Mouse (Mus musculus) left cerebral cortex, adult 8-10 months (tissue): Measurements from ENCODE around the gene Rere. TPM values are rescaled to one million over a fixed set of nuclear protein-coding genes. Genes with fewer than 3 reads are reported as not detected.
A peak's percentile ranks its signal among the peaks of the same experiment; 100 is the strongest.
"Not testable (repeated sequence)": the region's sequence is repeated elsewhere in the genome, so short reads cannot be mapped to it uniquely, and the experiment has no call there.

ENCODE experiments used
- DNase-seq, 2 experiments: peaks; one replicate each; pipeline ENCODE4 v3.0.0; 2022; ENCODE audit warnings: low spot score in 2 of 2
- total RNA-seq, 4 experiments: library from RNA; stranded (reverse); gene quantifications; 2 replicates each; pipeline ENCODE4 v1.2.4; 2022

Rere gene
- total RNA-seq, 4 experiments from 2014 or later: 86.6 to 105 (median 93.5) TPM

DNA sequence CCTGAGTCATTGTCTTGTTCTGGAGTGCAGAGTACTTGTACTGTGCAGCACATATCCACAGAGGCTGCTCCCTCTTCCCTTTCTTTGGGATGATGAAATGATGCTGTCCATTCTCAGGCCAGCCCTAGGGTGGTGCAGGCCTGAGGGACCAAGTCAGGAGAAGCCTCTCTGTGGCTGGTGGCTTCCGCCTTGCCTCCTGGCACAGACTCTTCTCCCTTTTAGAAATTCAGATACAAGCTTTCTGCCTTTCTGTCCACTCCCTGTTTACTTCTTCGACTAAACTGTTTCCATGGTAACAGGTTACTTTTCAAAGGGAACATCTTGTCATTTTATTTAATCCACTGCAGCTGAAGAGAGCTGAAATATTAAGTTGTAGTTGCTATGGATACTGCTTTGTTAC, 214.1 kb downstream of the Rere start:
- no peak for DNase-seq

DNA sequence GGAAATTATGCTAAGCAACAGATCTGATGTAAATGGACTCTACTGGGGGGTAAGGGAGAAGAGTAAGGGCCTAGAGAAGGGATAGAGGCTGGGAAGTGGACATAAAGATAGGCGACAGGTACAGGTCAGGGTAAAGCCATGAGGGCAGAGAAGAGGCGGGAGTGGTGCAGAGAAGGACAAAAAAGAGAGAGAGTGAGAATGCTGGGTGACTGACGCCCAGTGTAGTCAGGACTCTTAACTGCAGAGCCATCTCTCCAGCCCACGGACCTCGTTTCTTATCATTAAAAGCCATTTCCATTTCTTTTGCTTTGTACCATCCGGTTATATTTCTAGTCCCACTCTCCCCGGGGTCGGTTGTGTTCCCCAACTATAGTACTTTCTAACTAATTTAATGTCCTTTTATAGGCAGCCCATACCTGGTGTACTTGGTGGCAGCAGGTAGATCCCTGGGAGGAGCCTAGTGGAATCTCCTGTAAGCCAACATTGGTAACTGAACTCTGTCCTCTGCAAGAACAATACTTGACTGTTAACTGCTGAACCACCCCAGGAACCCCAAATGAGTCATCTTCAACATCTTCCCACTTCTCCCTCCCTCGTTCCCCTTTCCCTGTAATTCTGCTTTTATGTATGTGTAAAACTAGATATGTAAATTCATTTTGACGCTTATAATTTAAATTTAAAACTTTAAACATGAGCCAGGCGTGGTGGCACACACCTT, 223.0 kb downstream of the Rere start:
- no peak for DNase-seq

DNA sequence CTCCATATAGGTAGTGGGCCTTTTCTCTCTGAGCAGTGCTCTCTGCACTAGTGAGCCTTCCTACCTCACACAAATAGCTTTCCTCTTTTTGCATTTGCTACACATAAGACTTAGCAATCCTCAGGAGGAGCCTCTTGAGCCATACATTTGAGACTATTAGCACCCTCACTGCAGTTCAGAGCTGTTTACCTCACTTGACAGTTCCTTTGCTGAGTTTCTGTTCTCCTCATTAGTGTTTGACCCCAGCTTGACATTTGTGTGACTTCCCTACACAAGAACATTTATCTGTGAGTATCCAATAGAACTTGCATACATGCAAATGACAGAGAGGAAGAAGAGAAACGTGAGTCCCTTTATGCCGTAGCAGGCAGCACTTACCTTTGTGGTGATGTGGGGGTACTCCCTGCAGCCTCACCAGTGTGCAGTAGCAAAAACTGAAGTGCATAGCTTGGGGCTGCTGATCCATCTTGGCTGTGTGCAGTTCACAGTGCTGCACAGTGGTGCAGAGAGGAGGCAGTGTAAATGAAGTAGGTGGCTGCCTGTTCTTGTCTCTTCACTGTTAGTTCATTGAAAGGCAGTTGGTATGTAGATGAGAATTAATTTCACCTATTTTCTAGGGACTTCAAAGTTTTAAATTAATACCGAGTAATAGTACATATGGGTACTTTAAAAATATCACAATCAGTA, 227.7 kb downstream of the Rere start:
- DNase-seq: no peak

DNA sequence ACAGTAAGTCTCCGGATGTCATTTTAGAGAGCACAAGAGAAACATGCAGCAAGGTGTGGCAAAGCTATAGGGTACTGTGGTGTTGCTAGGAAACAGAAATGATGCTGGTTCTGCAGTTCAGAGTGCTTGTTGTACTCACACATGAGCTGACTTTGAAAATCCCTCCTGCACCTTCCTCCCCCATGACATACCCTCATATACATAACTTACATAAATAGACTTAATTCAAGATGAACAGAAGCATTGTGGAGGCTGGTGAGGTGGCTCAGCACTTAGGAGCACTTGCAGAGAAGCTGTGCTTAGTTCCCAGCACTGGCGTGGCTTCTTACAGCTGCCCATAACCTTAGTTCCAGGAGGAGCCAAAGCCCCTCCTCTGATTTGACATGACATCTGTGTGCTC, 228.6 kb downstream of the Rere start:
- peak in 1 of 2 experiments; percentile 41 for DNase-seq

DNA sequence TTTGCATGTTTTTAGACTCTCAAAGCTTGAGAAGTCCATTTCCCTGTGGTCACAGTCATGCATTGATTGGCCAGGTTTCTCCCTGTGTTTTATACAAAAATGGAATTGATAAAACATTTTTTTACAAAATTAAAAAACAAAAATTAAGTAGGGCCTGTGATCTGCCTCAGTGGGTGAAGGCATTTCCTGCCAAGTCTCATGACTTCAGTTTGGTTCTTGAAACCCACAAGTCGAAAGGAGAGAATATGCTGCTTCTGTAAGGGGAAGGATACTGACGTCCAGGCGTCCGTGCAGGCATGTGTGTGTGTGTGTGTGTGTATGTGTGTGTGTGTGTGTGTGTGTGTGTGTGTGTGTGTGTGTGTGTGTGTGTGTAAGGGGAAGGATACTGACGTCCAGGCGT, 231.9 kb downstream of the Rere start:
- not testable (repeated sequence) for DNase-seq

DNA sequence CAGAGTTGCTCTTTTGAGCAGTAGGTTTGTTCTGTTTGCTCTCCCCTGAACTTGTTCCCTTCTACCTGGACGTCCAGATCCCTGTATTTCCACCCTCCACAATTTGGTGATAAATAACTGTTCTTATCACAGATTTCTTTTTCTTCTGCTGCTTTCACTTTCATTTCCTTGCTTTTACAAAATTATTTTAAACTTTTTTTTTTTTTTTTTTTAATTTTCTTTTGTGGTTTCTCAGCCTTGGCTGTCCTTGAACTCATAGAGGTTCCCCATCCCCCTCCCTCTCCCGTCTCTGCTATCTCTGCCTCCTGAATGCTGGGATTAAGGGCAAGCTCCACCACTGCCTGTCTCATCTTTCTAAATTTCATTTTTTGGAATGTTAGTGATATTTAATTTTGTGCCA, 234.8 kb downstream of the Rere start:
- no peak for DNase-seq

DNA sequence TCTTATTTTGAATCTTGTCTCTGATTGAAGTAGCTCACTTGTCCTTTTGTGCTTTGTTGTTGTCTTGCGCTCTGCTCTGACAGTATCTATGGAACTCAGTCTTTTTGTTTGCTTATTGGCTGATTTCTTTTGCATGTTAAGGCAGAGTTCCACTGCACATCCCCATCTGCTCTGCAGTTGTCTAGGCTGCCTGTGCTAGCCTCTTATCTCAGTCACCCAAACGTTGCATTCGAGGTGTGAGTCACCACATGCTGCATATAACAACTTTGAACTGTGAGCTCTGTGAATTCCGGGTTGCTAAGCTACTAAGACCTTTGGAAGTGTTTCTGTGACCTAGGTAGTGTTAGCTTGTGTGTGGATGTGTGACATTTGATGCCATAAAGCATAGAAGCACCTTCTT, 235.9 kb downstream of the Rere start:
- DNase-seq: no peak

DNA sequence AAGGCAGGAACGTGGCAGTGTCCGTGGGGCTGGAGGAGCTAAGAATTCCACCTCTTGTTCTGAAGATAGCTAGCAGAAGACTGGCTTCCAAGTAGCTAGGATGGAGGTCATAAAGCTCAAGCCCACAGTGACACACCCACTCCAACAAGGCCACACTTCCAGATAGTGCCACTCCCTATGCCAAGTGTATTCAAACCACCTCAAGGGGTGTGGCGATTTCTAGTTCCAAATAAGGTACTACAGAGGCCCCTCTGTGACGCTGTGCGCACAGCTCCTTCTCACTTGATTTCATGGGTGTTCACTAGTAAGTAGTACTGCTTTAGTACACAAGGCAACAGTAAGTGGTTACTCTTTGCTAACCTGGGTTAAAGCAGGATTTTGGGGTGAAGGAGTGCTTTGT, 237.4 kb downstream of the Rere start:
- DNase-seq: no peak

DNA sequence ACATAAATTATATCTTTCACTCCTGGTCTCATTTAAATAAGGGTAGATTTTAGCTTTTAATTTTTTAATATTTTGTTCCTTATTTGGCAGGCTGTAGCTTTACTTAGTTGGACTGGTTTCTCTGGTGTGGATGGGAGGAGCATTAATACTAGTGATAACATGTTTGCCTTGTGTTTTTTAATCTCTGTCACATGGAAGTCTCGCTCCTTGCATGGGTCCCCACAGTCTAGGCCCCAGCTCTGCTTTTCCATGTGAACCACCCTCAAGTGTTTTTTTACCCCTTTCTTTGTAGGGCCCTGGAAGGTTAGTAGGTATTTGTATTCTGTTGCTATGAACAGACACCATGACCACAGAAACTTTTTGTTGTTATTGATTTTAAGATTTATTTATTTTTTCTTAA, 238.6 kb downstream of the Rere start:
- no peak for DNase-seq

DNA sequence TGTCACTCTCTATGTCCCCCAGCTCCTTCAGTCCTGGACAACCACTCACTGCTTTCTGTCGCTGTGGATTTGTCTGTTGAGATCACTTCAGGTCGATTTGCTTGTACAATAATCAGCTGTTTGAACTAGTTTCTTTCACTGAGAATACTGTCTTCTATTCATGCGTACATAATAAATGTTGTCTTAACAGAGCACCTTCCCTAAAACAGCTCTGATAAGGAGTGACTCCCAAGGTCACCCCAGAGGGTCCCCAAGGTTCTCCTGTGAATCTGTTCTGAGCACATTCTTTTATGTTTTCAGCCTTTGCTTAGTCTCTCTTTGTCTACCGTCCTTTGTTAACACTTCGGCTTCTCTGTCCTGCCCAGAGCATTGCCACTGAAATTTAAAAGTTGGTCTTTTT, 241.0 kb downstream of the Rere start:
- DNase-seq: no peak

DNA sequence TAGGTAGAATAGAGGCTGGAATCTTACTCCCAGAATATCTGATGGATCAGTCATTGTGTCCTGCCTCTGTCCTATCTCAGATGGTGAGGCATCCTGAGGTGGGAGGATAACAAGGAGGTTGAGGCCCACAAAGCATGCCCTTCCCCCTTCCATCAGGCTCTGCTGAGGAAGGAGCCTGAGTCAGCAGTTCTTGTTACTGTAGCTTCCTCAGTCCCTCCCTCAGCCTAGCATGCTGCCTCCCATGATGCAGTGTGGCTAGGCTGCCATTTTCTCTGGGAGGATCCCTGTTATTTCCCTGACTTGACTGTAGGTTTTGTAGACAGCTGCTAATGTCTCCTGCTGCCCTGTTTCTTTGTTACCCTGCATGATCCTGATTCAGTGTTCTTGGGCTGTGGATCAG, 241.9 kb downstream of the Rere start:
- DNase-seq: no peak

DNA sequence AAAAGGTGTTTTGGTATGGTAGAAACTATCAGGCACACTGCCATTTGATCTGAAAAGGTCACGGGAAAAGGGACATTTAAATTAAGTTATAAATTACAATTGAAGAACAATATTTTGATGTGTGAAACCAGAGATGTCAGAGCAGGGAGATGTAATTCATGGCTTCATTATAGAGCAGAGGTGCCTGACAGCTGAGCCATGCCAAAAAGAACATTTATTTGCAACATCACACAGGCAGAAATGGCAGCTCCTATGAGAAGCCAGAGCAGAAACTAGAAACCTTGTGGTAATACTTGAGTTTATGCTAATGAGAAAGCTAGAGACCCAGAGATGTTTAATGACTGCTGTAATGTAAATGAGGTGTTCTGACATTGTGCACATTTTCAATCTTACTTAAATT, 244.8 kb downstream of the Rere start:
- no peak for DNase-seq

DNA sequence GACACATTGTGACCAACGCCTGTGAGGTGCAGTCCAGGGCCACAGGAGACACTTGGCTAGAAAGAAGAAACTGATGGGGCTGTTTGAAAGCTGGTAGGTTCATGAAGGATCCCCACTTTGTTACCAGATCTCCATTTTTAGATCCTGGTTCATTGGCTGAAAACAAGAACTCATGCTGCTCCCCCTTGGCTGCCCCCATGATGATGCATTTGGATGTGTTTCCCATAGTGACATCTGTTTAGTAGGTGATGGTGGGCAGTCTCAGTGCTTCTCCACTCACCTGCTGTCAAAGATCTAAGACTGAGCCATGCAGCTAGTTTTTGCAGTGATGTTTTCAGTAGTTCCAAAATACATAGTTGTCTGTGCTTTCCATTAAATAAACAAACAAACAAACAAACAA, 247.0 kb downstream of the Rere start:
- DNase-seq: no peak

DNA sequence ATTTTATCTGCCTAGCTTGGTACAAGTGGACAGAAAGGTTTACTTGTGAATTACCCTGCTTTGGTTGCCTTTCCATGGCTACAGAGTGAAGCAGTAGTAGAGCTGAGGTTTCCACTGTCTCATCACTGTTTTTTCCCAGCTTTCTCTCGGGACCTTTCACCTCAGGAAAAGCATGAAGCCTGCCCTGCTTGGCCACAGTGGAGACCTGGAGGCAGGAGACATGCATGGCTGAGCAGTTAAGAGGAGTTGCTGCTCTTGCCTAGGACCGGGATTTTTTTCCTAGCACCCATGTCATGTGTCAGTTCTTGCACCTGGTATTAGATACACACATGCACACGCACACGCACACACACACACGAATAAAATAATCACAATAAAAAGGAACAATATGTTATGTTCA, 247.4 kb downstream of the Rere start:
- DNase-seq: no peak

DNA sequence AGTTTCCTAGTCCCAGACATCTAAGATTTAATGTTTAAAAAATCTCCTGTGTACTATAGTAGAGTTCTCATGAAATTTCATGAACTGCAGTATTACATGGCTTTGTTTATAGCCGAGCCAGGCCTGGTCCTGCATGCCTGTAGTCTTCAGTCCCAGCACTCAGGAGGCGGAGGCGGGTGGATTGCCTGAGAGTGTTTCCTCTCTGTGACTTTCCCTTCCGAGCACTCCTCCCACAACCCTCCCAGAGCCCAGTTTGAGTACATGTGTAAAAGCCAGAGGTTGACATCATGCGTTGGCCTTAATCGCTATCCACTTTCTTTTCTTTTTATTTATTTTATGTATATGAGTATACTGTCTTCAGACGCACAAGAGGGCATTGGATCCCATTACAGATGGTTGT, 250.4 kb downstream of the Rere start:
- DNase-seq: no peak

DNA sequence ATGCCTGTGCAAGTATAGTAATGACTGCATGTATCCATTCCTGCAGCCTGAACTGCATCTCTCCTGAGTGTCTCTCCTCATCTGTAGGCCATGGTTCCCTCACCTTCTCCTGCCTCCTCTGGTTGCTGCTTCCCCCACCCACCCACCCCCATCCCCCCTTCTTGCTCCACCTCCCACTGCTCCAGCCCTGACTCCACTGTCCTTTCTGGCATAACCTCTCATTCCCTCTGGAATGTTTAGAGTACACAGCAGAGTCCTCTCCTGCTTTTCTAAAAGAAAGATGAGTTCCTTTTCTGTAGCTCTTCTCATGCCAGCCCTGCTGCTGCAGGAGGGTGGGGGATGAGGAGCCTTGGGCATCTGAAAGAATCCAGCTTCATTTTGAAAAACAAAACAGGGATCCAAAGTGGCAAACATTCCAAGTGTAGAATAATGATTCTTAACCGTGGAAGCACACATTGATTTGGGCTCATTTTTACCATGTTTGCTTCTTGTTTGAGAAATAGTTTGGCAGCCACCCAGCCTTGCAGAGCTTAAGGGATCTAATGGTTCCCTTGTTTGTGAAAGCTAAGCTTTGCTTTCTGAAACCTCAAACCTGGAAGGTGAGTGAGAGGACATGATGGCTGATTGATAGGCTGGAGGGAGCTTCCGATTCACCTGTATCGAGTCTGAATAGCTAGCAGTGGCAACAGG, 255.5 kb downstream of the Rere start:
- DNase-seq: no peak

DNA sequence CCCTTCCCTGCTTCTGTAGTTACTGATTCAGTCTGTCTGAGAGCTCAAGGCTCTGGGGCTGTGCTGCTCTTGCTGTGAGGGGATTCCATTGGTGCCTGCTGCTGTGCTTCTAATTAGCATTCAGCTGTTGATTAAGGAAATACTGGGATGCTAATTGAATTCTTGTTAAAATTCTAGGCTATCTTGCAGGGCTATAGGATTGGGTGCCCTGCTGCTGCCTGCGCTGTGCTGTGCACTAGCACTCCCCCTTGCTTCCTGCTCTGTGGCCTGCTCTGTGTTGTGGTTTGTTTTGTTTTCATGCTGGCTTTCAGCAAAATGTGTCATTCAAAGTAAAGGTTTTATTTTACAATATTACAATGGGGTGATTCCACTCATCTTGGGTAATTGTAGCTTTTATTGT, 258.4 kb downstream of the Rere start:
- DNase-seq: no peak

DNA sequence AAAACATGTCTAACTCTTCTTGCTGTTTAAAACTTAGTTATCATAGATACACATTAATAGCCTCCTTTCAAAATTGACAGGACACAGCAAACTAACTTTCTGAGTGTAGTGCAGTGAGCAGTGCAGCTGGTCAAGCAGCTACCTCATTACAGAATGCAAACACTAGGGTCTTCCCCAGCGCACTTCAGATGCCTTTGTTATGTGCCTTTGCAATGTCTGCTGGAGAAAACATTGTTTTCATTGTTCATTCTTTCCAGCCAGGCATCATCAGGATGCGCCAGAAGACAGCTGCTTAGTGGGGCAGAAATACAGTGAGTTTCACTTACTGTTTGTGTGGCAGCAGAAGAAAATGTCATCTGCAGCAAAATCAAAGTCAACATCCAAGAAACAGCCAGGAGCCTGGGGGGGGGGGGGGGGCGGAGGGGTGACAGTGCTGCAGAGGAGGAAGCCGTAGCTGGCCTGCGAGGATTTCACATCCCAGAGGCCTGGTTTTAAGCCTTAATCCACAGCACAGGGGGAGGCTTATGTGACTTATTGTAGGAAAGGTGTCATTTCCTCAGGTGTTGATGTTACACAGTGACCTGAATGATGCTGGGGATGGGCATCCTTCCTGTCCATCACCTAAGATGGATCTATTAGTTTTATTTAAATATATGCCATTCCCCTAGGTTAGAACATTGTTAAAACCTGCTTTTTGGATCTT, 259.1 kb downstream of the Rere start:
- no peak for DNase-seq

DNA sequence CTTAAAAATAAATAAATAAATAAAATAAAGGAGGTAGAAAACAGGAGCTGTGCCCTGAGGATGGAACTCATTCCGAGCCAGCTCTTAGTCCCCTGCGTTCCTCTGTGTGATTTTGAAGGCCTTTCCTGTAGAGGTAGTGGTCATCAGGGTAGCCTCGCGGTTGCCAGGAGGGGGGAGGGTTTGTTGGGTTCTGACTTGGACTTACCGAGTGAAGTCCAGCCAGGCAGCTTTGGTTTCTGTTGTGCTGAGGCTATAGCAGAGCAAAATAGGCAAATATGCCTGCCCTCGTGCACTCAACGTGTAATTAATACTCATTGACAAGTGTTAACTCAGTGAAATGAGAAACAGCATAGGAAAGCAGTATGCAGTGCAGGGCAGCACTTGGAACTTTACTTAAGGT, 262.8 kb downstream of the Rere start:
- DNase-seq: no peak

DNA sequence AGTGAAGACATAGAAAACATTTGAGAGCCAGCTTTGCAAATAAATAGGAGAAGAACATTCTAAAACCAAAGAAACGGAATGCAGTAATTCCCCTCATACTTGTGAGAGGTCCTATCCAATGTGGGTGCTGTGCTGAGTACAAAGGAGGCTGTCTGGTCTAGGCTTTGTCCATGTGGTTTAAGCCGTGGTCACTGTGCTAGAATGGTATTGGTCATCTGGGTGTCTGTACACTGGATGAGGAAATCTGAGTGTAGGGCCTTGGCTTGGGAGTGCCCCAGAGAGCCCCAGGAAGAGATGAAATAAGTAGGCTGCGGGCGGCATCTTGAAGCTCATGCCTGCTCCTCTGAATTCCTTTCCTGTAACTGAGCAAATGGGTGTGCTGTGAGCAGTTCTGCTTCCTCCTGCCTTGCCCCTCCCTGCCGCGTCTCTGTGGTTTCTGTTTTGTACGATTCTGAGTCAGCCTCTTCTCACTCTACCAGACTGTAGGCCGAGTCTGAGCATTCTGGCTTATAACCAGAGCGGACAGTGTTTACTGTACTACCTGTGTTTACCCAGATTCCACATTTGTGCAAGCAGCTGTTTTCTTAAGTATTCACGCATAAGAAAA, 263.3 kb downstream of the Rere start:
- no peak for DNase-seq

DNA sequence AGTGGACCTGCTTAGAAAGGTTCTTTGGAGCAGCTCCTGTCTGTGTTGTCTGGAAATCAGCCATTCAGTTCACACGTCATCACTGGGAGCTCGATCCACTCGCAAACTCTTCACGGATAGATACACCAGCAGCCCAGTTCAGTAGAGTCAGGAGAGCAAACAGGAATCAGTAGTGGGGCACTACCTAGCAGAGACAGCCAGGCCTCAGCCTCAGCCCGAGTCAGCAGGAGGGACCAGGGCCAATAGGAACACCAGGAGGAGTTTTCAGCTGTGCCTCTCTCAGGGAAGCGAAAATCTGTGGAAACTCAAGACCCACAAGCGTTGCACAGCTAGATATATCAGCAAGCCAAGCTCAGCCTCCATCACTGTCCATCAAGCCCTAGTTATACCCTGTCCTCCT, 264.3 kb downstream of the Rere start:
- DNase-seq: no peak

DNA sequence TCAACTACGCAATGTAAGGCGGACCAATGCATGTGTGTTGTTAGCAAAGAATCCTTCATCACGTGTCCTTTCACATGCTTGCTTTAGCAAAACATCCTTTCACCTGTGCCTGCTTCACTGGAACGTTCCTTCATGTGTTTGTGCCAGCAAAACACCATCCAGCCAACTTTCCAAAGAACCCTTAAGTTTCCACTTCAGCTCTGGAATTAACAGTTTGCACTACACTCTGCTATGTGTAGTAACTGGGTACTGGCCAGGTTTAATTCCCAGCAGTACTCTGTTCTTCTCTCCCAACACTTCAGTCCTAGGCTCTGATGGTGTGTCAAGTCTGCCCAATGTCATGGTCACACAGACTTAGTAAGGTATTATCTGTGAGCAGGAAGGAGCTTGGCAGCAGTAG, 264.9 kb downstream of the Rere start:
- DNase-seq: not testable (repeated sequence)
